Mouse (Mus musculus) CH12.LX (cell line): Measurements from ENCODE around the gene Abhd6.

Experiments
- CTCF ChIP-seq, 2 experiments: IDR thresholded peaks in 1 of 2; conservative IDR thresholded peaks in 1 of 2; 2 replicates each; pipeline ENCODE4 v1.5.1; 2011 to 2012; ENCODE audit warnings: low read depth in 2 of 2, low read length in 2 of 2, improper control_type of control experiment in 1 of 2, inconsistent platforms in 1 of 2, mild to moderate bottlenecking in 1 of 2, moderate library complexity in 1 of 2
- ELF1 ChIP-seq: IDR thresholded peaks from 2 replicates; pipeline ENCODE4 v1.6.1; 2014; ENCODE audit warnings: low read depth, mild to moderate bottlenecking, inconsistent platforms, low read length, improper control_type of control experiment
- EP300 ChIP-seq: IDR thresholded peaks from 2 replicates; pipeline ENCODE4 v1.6.1; 2011; ENCODE audit warnings: low read length, improper control_type of control experiment
- ETS1 ChIP-seq: conservative IDR thresholded peaks from 2 replicates; pipeline ENCODE4 v1.6.1; 2012; ENCODE audit warnings: low read depth, mild to moderate bottlenecking, inconsistent platforms, low read length, improper control_type of control experiment, moderate library complexity
- HCFC1 ChIP-seq: IDR thresholded peaks from 2 replicates; pipeline ENCODE4 v1.6.1; 2012; ENCODE audit warnings: low read depth, mild to moderate bottlenecking, inconsistent platforms, low read length, improper control_type of control experiment
- JUND ChIP-seq: conservative IDR thresholded peaks from 2 replicates; pipeline ENCODE4 v1.6.1; 2011; ENCODE audit warnings: low read depth, low read length, improper control_type of control experiment
- KAT2A ChIP-seq: IDR thresholded peaks from 2 replicates; pipeline ENCODE4 v1.6.1; 2012; ENCODE audit warnings: low read length, improper control_type of control experiment, inconsistent platforms; ENCODE audit not compliant: insufficient replicate concordance
- MAFK ChIP-seq: IDR thresholded peaks from 2 replicates; pipeline ENCODE4 v1.6.1; 2011; ENCODE audit warnings: low read length, improper control_type of control experiment; ENCODE audit not compliant: insufficient replicate concordance
- POLR2A ChIP-seq: IDR thresholded peaks from 2 replicates; pipeline ENCODE4 v1.6.1; 2011; ENCODE audit warnings: low read depth, mild to moderate bottlenecking, improper control_type of control experiment, low read length
- USF1 ChIP-seq: IDR thresholded peaks from 2 replicates; pipeline ENCODE4 v1.6.1; 2014; ENCODE audit warnings: low read depth, mild to moderate bottlenecking, inconsistent platforms, low read length, improper control_type of control experiment
- ZC3H11A ChIP-seq: IDR thresholded peaks from 2 replicates; pipeline ENCODE4 v1.6.1; 2012; ENCODE audit warnings: low read depth, mild to moderate bottlenecking, inconsistent platforms, low read length, improper control_type of control experiment
- ZMIZ1 ChIP-seq: IDR thresholded peaks from 2 replicates; pipeline ENCODE4 v1.6.1; 2012; ENCODE audit warnings: low read depth, mild to moderate bottlenecking, inconsistent platforms, low read length, improper control_type of control experiment

GRCm38 (mm10) chr14:7974643-7975042, 28.1 kb upstream of the Abhd6 start:
- TF ChIP-seq CTCF (conservative IDR thresholded peaks at IDR 0.05 in 1 of 2, IDR thresholded peaks at IDR 0.05 in 1 of 2; ENCODE audit: low read depth in 2 of 2, low read length in 2 of 2) (no peak), POLR2A (no peak), EP300 (no peak), HCFC1 (no peak), MAFK (no peak), USF1 (no peak), ZMIZ1 (no peak), ELF1 (no peak), ZC3H11A (no peak), JUND (no peak), ETS1 (no peak), KAT2A (no peak)
